10 mouse cellular contexts compared by ENCODE assay signal in genomic region chr15:101320618-101321041, GRCm38 (mm10). TPM values are rescaled to one million over a fixed set of nuclear protein-coding genes. Genes with fewer than 3 reads are reported as not detected.
DNase-seq lines count a peak whose midpoint lies in the region; ATAC-seq lines count a peak whose summit lies in the region.
"Had no signal": no experiment of that assay in that cellular context is flagged by ENCODE, and none has a peak within 500 bp of the region (broad histone marks: within the 10 kb centered on the region; RNA-seq: fewer than 3 reads in every experiment).

No protein-coding gene starts in this region.

- H3K9me3 ChIP-seq in heart, embryonic 15.5 days (replicated peaks): no peaks in the 10 kb centered on the region
- H3K9me3 ChIP-seq in forebrain, embryonic 10.5 days: peaks cover 4% of the 10 kb centered on the region; the same call in 1 of the 2 replicates

- DNase-seq in adrenal gland, adult 8-10 months: peak; percentile 57
- DNase-seq in adrenal gland, postnatal 4 days (ENCODE audit: low spot score in 2 of 2): no peak
- peak; percentile 69 for DNase-seq in 3T3-L1 (ENCODE audit: low read depth, low spot score)
- peak; percentile 60 to 83 for DNase-seq in kidney, postnatal 36 days
- DNase-seq in forebrain, embryonic 10.5 days (ENCODE audit: extremely low spot score, low spot score): no peak
- DNase-seq in left cerebral cortex, postnatal 14 days (ENCODE audit: low spot score in 2 of 2): no peak
- DNase-seq in frontal cortex, postnatal 25 days (ENCODE audit: low spot score in 2 of 2): no peak
- DNase-seq: thymus, postnatal 4 days had no signal

- intact Hi-C loops in left cerebral cortex, postnatal 14 days (cut with DNase I): no loop called here

- no peak overlapping the region for H3K4me2 ChIP-seq in heart, embryonic 15.5 days

- peaks cover 24% of the 10 kb centered on the region for H3K4me1 ChIP-seq in heart, embryonic 15.5 days (replicated peaks)
- peaks cover 22% of the 10 kb centered on the region for H3K4me1 ChIP-seq in forebrain, embryonic 10.5 days

- H3K27ac ChIP-seq in heart, embryonic 15.5 days: peak overlapping the region; percentile 74
- no peak overlapping the region for H3K27ac ChIP-seq in forebrain, embryonic 10.5 days

- peak; percentile 32; the same call in 1 of the 2 replicates for ATAC-seq in heart, embryonic 15.5 days (replicated peaks; ENCODE audit: insufficient number of reproducible peaks, insufficient read depth, low FRiP score, low read depth)

- H3K4me3 ChIP-seq in heart, embryonic 15.5 days: no peak overlapping the region
- H3K4me3 ChIP-seq in forebrain, embryonic 10.5 days: no peak overlapping the region

- H3K9ac ChIP-seq in heart, embryonic 15.5 days: no peak overlapping the region

- WGBS in heart, embryonic 15.5 days: 33% methylated on average over 6 of the region's 6 CpGs
- WGBS in forebrain, embryonic 10.5 days: 73% methylated on average over 6 of the region's 6 CpGs

- H3K36me3 ChIP-seq in heart, embryonic 15.5 days: no peaks in the 10 kb centered on the region
- H3K36me3 ChIP-seq in forebrain, embryonic 10.5 days (replicated peaks): no peaks in the 10 kb centered on the region

- no peaks in the 10 kb centered on the region for H3K27me3 ChIP-seq in heart, embryonic 15.5 days
- peaks cover 10% of the 10 kb centered on the region; the same call in 1 of the 2 replicates for H3K27me3 ChIP-seq in forebrain, embryonic 10.5 days (ENCODE audit: poor library complexity, severe bottlenecking)

RNA-seq across cellular contexts. Expression of gene 6030408B16Rik, which starts 27.6 kb away (rescaled TPM):
- total RNA-seq in adrenal gland, adult 8-10 months (2022): under 1 TPM; 0.49 to 0.91 (median 0.71) TPM
- 1 to 10 TPM; 2.6 to 3.4 TPM for total RNA-seq in adrenal gland, postnatal 4 days (2021)
- 3.1 and 4.8 TPM in 2 replicates for polyA plus RNA-seq in heart, embryonic 15.5 days (2015; fragmentation: Nextera tagmentation; extraction: Ambion mirVana)
- polyA plus RNA-seq in forebrain, embryonic 10.5 days (2016; fragmentation: Nextera tagmentation; extraction: Ambion mirVana): 0.07 and 0.27 TPM in 2 replicates
- under 1 TPM; 0.24 to 0.49 TPM for total RNA-seq in left cerebral cortex, postnatal 14 days (2021)
- total RNA-seq: layer of hippocampus, postnatal 10 days had no signal

RNA-seq across cellular contexts. Expression of gene Atg101, which starts 36.6 kb away (rescaled TPM):
- total RNA-seq in adrenal gland, adult 8-10 months (2022): 10 to 100 TPM; 31.4 to 48.9 (median 37.0) TPM
- 10 to 100 TPM; 37.8 to 38.9 TPM for total RNA-seq in adrenal gland, postnatal 4 days (2021)
- 52.0 and 59.9 TPM in 2 replicates for polyA plus RNA-seq in heart, embryonic 15.5 days (2015; fragmentation: Nextera tagmentation; extraction: Ambion mirVana)
- 77.2 and 77.8 TPM in 2 replicates for polyA plus RNA-seq in forebrain, embryonic 10.5 days (2016; fragmentation: Nextera tagmentation; extraction: Ambion mirVana)
- 10 to 100 TPM; 38.5 to 43.2 TPM for total RNA-seq in left cerebral cortex, postnatal 14 days (2021)

RNA-seq across cellular contexts. Expression of gene Krt80, which starts 49.3 kb away (rescaled TPM):
- 1 to 10 TPM; 7.0 to 9.8 (median 8.1) TPM for total RNA-seq in adrenal gland, adult 8-10 months (2022)
- total RNA-seq in adrenal gland, postnatal 4 days (2021): 1 to 10 TPM in 1 of 2 experiments, under 1 TPM in 1; 0.45 to 1.1 TPM
- polyA plus RNA-seq in heart, embryonic 15.5 days (2015; fragmentation: Nextera tagmentation; extraction: Ambion mirVana): 7.4 and 8.1 TPM in 2 replicates
- polyA plus RNA-seq in forebrain, embryonic 10.5 days (2016; fragmentation: Nextera tagmentation; extraction: Ambion mirVana): 0.07 TPM in 1 of 2 replicates, not detected in the other
- total RNA-seq in left cerebral cortex, postnatal 14 days (2021): 1 to 10 TPM; 1.6 to 1.9 TPM

Comparison
In these comparisons a context has a peak if more than half of its experiments do, and no peak if none do; other contexts are left out.
1. DNase-seq: peak in adrenal gland, adult 8-10 months (single experiment), 3T3-L1 (single experiment) and kidney, postnatal 36 days (2 of 2); none in adrenal gland, postnatal 4 days (0 of 2), forebrain, embryonic 10.5 days (single experiment), left cerebral cortex, postnatal 14 days (0 of 2) and frontal cortex, postnatal 25 days (0 of 2).